Mouse (Mus musculus) left cerebral cortex, postnatal 4 days (tissue): ENCODE results near the gene Prr12. TPM values are rescaled to one million over a fixed set of nuclear protein-coding genes. Genes with fewer than 3 reads are reported as not detected.
A peak's percentile ranks its signal among the peaks of the same experiment; 100 is the strongest.

Source experiments
- DNase-seq: peaks from one replicate; pipeline ENCODE4 v3.0.0-alpha.2; 2022
- intact Hi-C: fragments of 180-260 bp; cut with DNase I; formaldehyde crosslinking; loops from one replicate; pipeline ENCODE4 v1.15.1; 2025
- total RNA-seq, 2 experiments: library from RNA; stranded (reverse); gene quantifications; 2 replicates each; pipeline ENCODE4 v1.2.3; 2021

The Prr12 gene
- total RNA-seq, 2 experiments from 2014 or later = 77.9 to 80.6 TPM

GRCm38 (mm10) chr7:45077829-45078228 is 25.1 kb upstream of the Prr12 start:
- intact Hi-C loops = no loop called here
- DNase-seq = no peak

DNA sequence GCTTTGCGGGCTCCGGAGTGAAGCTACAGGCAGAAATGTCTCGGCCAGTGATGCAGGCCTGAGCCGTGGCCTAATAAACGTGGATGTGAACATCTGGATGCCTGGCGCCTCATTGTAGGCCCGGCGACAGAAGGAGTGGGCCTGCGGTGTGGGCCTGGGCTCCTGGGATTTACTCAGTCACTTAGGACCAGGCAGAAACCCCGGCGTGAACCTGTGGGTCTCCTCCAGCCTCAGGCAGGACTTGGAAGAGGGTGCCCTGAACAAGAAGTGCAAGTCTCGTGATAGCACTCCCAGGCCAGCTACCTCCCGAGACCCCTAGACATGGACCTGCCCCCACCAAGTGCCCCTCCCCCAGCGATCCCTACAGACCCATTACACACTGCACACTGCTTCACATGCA is 24.6 kb upstream of the Prr12 start:
- intact Hi-C loops = no loop called here
- no peak for DNase-seq

DNA sequence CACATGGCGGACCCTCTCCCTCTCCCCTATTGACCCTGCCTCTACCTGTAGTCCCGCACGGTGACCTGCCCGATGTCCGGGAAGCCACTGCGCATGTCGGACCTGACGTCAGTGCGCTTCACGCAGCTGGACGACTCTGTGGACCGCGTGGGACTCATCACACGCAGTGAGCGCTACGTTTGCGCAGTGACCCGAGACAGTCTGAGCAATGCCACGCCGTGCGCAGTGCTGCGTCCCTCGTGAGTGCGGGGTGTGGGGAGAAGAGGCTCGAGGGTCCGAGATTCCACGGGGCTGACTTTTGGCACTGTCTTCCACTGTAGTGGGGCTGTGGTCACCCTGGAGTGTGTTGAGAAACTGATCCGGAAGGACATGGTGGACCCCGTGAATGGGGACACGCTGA is 23.8 kb upstream of the Prr12 start:
- intact Hi-C loops = no loop called here
- DNase-seq = no peak

- intact Hi-C loops = no loop called here
- DNase-seq = no peak
Observed at GRCm38 (mm10) chr7:45075405-45075804, 22.7 kb upstream of the Prr12 start.

GRCm38 (mm10) chr7:45073949-45074348 is 21.3 kb upstream of the Prr12 start:
- no peak for DNase-seq
- intact Hi-C loops = no loop called here

- no peak for DNase-seq
- intact Hi-C loops = no loop called here
Observed at GRCm38 (mm10) chr7:45073171-45073707, 20.6 kb upstream of the Prr12 start.

DNA sequence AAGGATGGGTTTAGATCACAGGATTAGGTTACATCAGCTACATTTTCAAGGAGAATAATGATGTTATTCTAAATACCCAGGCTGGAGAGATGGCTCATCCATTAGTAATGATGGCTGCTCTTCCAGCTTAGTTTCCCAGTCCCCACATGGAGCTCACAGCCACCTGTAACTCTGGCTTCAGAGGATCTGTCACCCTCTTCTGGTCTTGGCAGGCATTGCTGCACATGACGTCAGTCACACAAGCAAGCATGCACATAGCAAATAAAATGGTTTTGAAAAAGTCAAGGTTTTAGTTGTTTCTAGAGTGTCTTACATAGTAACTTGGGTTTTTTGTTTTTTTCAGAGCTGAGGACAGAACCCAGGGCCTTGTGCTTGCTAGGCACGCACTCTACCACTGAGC is 19.5 kb upstream of the Prr12 start:
- intact Hi-C loops = no loop called here
- no peak for DNase-seq

GRCm38 (mm10) chr7:45069671-45070070 is 17.0 kb upstream of the Prr12 start:
- no peak for DNase-seq
- intact Hi-C loops = no loop called here

DNA sequence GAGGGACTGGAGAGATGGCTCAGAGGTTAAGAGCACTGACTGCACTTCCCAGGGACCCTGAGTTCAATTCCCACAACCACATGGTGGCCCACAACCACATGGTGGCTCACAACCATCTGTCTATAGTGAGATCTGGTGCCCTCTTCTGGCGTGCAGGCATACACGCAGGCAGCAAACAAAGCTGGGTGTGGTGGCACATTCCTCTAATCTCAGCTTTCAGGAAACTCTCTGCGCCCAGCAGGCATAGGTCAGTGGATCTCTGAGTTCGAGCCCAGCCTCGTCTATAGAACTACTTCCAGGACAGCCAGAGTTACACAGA is 15.3 kb upstream of the Prr12 start:
- intact Hi-C loops = no loop called here
- DNase-seq = no peak

DNA sequence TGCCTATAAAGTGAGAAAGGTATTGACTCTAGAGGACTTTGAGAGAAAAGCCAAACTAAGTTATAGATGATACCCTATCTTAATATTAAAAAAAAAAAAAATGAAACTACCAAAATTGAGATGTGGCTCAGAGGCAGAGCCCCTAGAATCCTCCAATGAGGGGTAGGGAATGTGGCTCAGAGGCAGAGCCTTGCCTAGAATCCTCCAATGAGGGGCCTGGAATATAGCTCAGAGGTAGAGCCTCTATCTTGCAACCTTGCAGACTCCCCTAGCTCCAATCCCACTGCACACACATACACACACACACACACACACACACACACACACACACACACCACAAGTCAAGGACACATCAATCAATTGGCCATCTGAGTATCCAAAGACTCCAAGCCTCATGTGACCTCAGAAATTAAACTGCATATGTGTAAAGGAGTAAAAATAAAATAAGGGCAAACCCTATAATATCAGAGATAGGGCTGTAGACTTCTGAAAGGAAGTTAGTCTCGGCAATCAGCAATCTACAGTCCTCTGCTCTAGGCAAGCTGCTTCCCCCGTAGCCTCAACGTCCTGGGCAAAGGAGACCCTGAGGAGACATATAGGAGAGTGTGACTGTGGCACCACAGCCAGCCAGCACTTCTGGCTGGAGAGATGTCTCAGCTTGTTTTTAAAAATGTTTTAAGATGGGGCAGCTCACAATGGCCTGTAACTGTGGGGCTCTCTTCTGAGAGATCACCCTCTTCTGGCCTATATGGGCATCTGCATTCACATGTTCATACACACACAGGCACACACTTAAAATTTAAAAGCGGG is 14.7 kb upstream of the Prr12 start:
- DNase-seq = no peak
- intact Hi-C loops = no loop called here

GRCm38 (mm10) chr7:45062239-45062835 is 9.7 kb upstream of the Prr12 start, which contains the start of the genes Nosip and Prrg2:
Gene Nosip, plus strand, starts transcription at chr7:45062429.
Gene Prrg2, minus strand, starts transcription at chr7:45062677.
- intact Hi-C loops = no loop called here

DNA sequence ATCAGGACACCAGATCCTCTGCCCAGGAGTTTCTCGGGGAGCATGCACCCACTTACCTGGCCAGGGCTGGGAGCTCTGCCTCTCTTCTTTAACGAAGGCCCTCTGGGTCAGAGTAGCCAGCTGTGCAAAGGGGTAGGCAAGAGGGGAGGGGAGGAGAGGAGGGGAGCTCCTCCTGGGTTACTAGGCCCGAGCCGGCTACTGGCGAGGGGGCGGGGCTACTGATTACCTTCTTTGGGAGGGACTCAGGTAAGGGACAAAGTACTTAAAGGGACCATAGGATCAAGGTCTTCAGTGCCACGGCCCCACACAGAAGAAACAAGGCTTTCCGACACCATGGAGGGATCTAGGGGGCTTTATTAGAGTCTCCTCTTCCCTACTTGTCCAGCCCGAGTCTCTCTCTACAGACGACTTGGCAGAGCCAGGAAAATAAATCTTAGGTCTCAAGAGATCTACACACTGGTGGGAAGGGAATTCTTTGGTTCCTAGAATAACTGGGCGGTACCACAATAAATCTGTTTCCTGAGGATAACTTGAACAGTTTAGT is 8.9 kb upstream of the Prr12 start:
- intact Hi-C loops = no loop called here

More at GRCm38 (mm10) chr7:45062239-45062835, 9.7 kb upstream of the Prr12 start, which contains the start of the genes Nosip and Prrg2:
- peak; percentile 94 for DNase-seq

DNA sequence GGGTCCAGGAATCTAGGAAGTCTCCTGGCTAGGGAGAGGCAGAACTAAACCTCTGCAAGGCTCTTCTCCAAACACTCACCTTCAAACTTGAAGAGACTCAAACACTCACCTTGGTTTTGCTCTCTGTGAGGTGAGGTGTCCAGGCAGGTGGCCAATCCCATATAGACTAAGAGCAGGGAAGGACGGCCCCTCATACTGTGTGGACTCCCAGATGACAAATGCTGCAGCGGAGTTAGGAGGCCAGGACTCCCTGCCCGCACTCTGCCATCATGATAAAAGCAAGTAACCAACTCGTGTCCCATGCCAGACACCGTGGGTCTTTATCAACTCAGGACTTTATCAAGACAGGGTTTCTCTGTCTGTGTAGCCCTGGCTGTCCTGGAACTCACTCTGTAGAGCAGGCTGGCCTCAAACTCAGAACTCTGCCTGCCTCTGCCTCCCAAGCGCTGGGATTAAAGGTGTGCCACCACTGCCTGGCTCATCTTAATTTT is 8.0 kb upstream of the Prr12 start:
- intact Hi-C loops = no loop called here
- DNase-seq = no peak

More for the DNA sequence above, 8.9 kb upstream of the Prr12 start:
- no peak for DNase-seq

- DNase-seq = peak; percentile 59
- intact Hi-C loops = no loop called here
Observed at GRCm38 (mm10) chr7:45058607-45059571, 6.2 kb upstream of the Prr12 start.

- no peak for DNase-seq
- intact Hi-C loops = no loop called here
Observed at GRCm38 (mm10) chr7:45056972-45057348, 4.3 kb upstream of the Prr12 start.

DNA sequence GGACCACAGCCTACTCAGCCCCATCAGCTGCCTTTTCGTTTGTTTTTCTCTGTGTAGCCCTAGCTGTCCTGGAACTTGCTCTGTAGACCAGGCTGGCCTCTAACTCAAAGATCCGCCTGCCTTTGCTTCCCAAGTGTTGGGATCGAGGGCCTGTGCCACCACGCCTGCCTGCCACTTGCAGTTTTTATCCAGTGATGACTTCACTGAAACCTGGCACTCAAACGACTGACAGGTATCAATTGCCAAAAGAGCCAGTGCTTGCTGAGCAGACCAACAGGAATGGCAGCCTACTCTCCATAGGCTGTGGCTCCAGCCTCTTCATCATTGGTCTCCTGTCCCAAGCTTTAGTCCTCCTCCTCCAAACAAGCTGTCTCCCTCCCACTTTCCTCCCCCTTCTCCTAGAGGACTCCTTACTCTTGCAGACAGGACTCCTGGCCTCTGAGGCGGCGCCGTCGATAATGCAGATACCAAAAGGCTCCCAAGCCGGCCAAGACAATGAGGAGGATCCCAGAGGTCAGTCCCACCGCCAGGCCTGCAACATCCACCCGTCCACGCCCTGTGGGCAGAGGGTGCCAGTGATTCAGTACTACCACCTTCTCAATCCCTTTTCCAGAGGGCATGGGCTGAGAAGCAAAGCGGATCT is 3.8 kb upstream of the Prr12 start:
- intact Hi-C loops = no loop called here
- DNase-seq = no peak

DNA sequence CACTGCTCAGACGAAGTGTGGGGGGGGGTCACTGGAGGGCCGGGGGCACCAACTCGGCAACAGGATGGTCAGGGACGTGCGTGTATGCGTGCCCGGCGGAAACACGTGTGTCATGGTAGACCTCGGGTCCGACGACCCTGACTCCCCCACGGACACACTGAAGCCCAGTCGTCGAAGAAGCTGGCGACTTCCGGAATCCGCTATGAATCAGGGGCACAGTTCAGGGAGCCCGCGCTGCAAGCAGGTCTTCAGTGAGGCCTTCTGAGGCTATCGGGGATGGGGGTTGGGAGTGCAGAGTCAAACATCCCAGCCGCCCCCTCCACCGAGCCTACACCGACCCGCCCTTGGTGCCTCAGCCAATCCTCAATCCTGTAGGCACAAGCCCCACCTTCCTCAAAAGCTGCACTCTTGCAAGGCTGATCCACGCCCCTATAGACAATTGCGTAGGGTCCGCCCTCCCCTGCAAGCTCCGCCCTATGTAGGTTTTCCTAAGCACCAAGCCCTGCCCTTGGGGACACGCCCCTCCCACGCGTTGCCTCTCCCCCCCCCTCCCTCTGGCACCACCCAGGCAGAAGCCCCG is 1.3 kb upstream of the Prr12 start:
- intact Hi-C loops = no loop called here
- peak; percentile 93 for DNase-seq

GRCm38 (mm10) chr7:45053117-45053930 is 643 bp upstream of the Prr12 start:
- DNase-seq = peak; percentile 79

More at GRCm38 (mm10) chr7:45053117-45053930, 643 bp upstream of the Prr12 start:
- intact Hi-C loops = no loop called here
